Mouse (Mus musculus) neutrophil, adult 5-6 weeks (primary cell): ENCODE results near the gene Resf1. TPM values are rescaled to one million over a fixed set of nuclear protein-coding genes. Genes with fewer than 3 reads are reported as not detected.
"Not testable (repeated sequence)": the region's sequence is repeated elsewhere in the genome, so short reads cannot be mapped to it uniquely, and the experiment has no call there.

Experiments
- ATAC-seq: fragments of 151-379, 151-347 bp; 2 replicates; pipeline ENCODE4 v1.8.0; 2017; ENCODE audit warnings: mild to moderate bottlenecking, moderate TSS enrichment; ENCODE audit not compliant: insufficient number of reproducible peaks, poor library complexity, low FRiP score, severe bottlenecking; ENCODE audit errors: extremely low read depth
- total RNA-seq: library from RNA; stranded (forward); fragments of 200-1000 nt; gene quantifications from 2 replicates; pipeline ENCODE4 v1.2.3, GENCODE M21; 2017

Gene Resf1
- 354 and 418 TPM in 2 replicates for total RNA-seq

GRCm38 (mm10) chr6:149308956-149309932 lies at the start of gene Resf1:
Gene Resf1 (plus strand): TSS chr6:149309414.
- peak; percentile 84 for ATAC-seq

GRCm38 (mm10) chr6:149260801-149261239 lies 48.4 kb upstream of the Resf1 start:
- ATAC-seq: peak; percentile 88

GRCm38 (mm10) chr6:149267951-149268350 lies 41.3 kb upstream of the Resf1 start:
- ATAC-seq: no peak

GRCm38 (mm10) chr6:149278248-149278731 lies 30.9 kb upstream of the Resf1 start:
- no peak for ATAC-seq

GRCm38 (mm10) chr6:149278866-149279265 lies 30.3 kb upstream of the Resf1 start:
- ATAC-seq: no peak

GRCm38 (mm10) chr6:149280511-149280910 lies 28.7 kb upstream of the Resf1 start:
- ATAC-seq: no peak

GRCm38 (mm10) chr6:149288190-149288589 lies 21.0 kb upstream of the Resf1 start:
- ATAC-seq: not testable (repeated sequence)

GRCm38 (mm10) chr6:149303231-149303630 lies 6.0 kb upstream of the Resf1 start:
- not testable (repeated sequence) for ATAC-seq

- ATAC-seq: no peak
Measured at GRCm38 (mm10) chr6:149307092-149307491, 2.1 kb upstream of the Resf1 start.

- ATAC-seq: peak; percentile 47
Measured at GRCm38 (mm10) chr6:149307801-149308200, 1.4 kb upstream of the Resf1 start.

- ATAC-seq: no peak
Measured at GRCm38 (mm10) chr6:149310226-149310625, 1.0 kb downstream of the Resf1 start.

GRCm38 (mm10) chr6:149311044-149311443 lies 1.8 kb downstream of the Resf1 start:
- no peak for ATAC-seq

GRCm38 (mm10) chr6:149311778-149312177 lies 2.6 kb downstream of the Resf1 start:
- no peak for ATAC-seq

- no peak for ATAC-seq
Measured at GRCm38 (mm10) chr6:149312221-149312620, 3.0 kb downstream of the Resf1 start.

- no peak for ATAC-seq
Measured at GRCm38 (mm10) chr6:149314918-149315317, 5.7 kb downstream of the Resf1 start.

GRCm38 (mm10) chr6:149323523-149324241 lies 14.5 kb downstream of the Resf1 start:
- peak; percentile 59; the same call in 1 of the 2 replicates for ATAC-seq

- no peak for ATAC-seq
Measured at GRCm38 (mm10) chr6:149324242-149324633, 15.0 kb downstream of the Resf1 start.

GRCm38 (mm10) chr6:149329071-149329470 lies 19.9 kb downstream of the Resf1 start:
- ATAC-seq: no peak

GRCm38 (mm10) chr6:149330332-149330731 lies 21.1 kb downstream of the Resf1 start:
- no peak for ATAC-seq

- no peak for ATAC-seq
Measured at GRCm38 (mm10) chr6:149333036-149333435, 23.8 kb downstream of the Resf1 start.
